Mouse (Mus musculus): ENCODE results near the gene Nfib. TPM values are rescaled to one million over a fixed set of nuclear protein-coding genes. Genes with fewer than 3 reads are reported as not detected.
A peak's percentile ranks its signal among the peaks of the same experiment; 100 is the strongest.

Gene Nfib
- polyA plus RNA-seq, 1 experiment from 2014 or later = 59.0 TPM

- Histone ChIP-seq H3K9me3 (replicated peaks; ENCODE audit: control insufficient read depth, low read length) (no peaks in the 10 kb centered on the region), H3K27me3 (ENCODE audit: control insufficient read depth, insufficient read depth, low read length) (no peaks in the 10 kb centered on the region), H3K4me2 (no peak overlapping the region), H3K4me3 (ENCODE audit: low read depth, low read length) (no peak overlapping the region), H3K4me1 (ENCODE audit: control insufficient read depth, insufficient read depth, low read length) (peaks cover 9% of the 10 kb centered on the region), H3K36me3 (ENCODE audit: control insufficient read depth, insufficient read depth, low read length) (peaks cover 5% of the 10 kb centered on the region; the same call in 1 of the 2 replicates), H3K9ac (ENCODE audit: low read depth, low read length) (no peak overlapping the region), H3K27ac (ENCODE audit: low read depth, low read length) (no peak overlapping the region)
- ATAC-seq (replicated peaks; ENCODE audit: insufficient number of reproducible peaks, low FRiP score, low TSS enrichment) = no peak
- 82% methylated on average over 3 of the region's 3 CpGs for WGBS (ENCODE audit: insufficient replicate concordance)
These were observed 327.5 kb downstream of the Nfib start for GRCm38 (mm10) chr4:82378050-82378449.

GRCm38 (mm10) chr4:82377621-82378020, 327.9 kb downstream of the Nfib start:
- Histone ChIP-seq H3K4me2 (no peak overlapping the region), H3K4me3 (ENCODE audit: low read depth, low read length) (no peak overlapping the region), H3K27ac (ENCODE audit: low read depth, low read length) (no peak overlapping the region), H3K4me1 (ENCODE audit: control insufficient read depth, insufficient read depth, low read length) (peaks cover 9% of the 10 kb centered on the region), H3K9me3 (replicated peaks; ENCODE audit: control insufficient read depth, low read length) (no peaks in the 10 kb centered on the region), H3K36me3 (ENCODE audit: control insufficient read depth, insufficient read depth, low read length) (peaks cover 5% of the 10 kb centered on the region; the same call in 1 of the 2 replicates), H3K27me3 (ENCODE audit: control insufficient read depth, insufficient read depth, low read length) (no peaks in the 10 kb centered on the region), H3K9ac (ENCODE audit: low read depth, low read length) (no peak overlapping the region)
- no peak for ATAC-seq (replicated peaks; ENCODE audit: insufficient number of reproducible peaks, low FRiP score, low TSS enrichment)
- 76% methylated on average over 3 of the region's 3 CpGs for WGBS (ENCODE audit: insufficient replicate concordance)

GRCm38 (mm10) chr4:82374560-82374959, 331.0 kb downstream of the Nfib start:
- Histone ChIP-seq H3K4me3 (ENCODE audit: low read depth, low read length) (no peak overlapping the region), H3K9me3 (replicated peaks; ENCODE audit: control insufficient read depth, low read length) (no peaks in the 10 kb centered on the region), H3K27me3 (ENCODE audit: control insufficient read depth, insufficient read depth, low read length) (no peaks in the 10 kb centered on the region), H3K4me2 (no peak overlapping the region), H3K9ac (ENCODE audit: low read depth, low read length) (no peak overlapping the region; the same call in 1 of the 2 replicates), H3K27ac (ENCODE audit: low read depth, low read length) (peak overlapping the region; percentile 29; the same call in 1 of the 2 replicates), H3K36me3 (ENCODE audit: control insufficient read depth, insufficient read depth, low read length) (peaks cover 5% of the 10 kb centered on the region; the same call in 1 of the 2 replicates), H3K4me1 (ENCODE audit: control insufficient read depth, insufficient read depth, low read length) (peaks cover 3% of the 10 kb centered on the region)
- no peak for ATAC-seq (replicated peaks; ENCODE audit: insufficient number of reproducible peaks, low FRiP score, low TSS enrichment)
- 60% methylated on average over 5 of the region's 5 CpGs for WGBS (ENCODE audit: insufficient replicate concordance)

GRCm38 (mm10) chr4:82372217-82372616, 333.3 kb downstream of the Nfib start:
- Histone ChIP-seq H3K9me3 (replicated peaks; ENCODE audit: control insufficient read depth, low read length) (no peaks in the 10 kb centered on the region), H3K4me1 (ENCODE audit: control insufficient read depth, insufficient read depth, low read length) (peaks cover 3% of the 10 kb centered on the region), H3K27ac (ENCODE audit: low read depth, low read length) (no peak overlapping the region), H3K27me3 (ENCODE audit: control insufficient read depth, insufficient read depth, low read length) (no peaks in the 10 kb centered on the region), H3K9ac (ENCODE audit: low read depth, low read length) (no peak overlapping the region), H3K4me3 (ENCODE audit: low read depth, low read length) (no peak overlapping the region), H3K36me3 (ENCODE audit: control insufficient read depth, insufficient read depth, low read length) (peaks cover 5% of the 10 kb centered on the region; the same call in 1 of the 2 replicates), H3K4me2 (no peak overlapping the region)
- no peak for ATAC-seq (replicated peaks; ENCODE audit: insufficient number of reproducible peaks, low FRiP score, low TSS enrichment)
- 82% methylated on average over 4 of the region's 4 CpGs for WGBS (ENCODE audit: insufficient replicate concordance)

GRCm38 (mm10) chr4:82371471-82371870, 334.1 kb downstream of the Nfib start:
- H3K9ac ChIP-seq (ENCODE audit: low read depth, low read length) = no peak overlapping the region
- no peak overlapping the region for H3K27ac ChIP-seq (ENCODE audit: low read depth, low read length)
- 89% methylated on average over 4 of the region's 4 CpGs for WGBS (ENCODE audit: insufficient replicate concordance)
- no peaks in the 10 kb centered on the region for H3K9me3 ChIP-seq (replicated peaks; ENCODE audit: control insufficient read depth, low read length)
- H3K27me3 ChIP-seq (ENCODE audit: control insufficient read depth, insufficient read depth, low read length) = no peaks in the 10 kb centered on the region
- no peak overlapping the region for H3K4me3 ChIP-seq (ENCODE audit: low read depth, low read length)
- no peak for ATAC-seq (replicated peaks; ENCODE audit: insufficient number of reproducible peaks, low FRiP score, low TSS enrichment)
- H3K4me2 ChIP-seq = no peak overlapping the region
- H3K36me3 ChIP-seq (ENCODE audit: control insufficient read depth, insufficient read depth, low read length) = peaks cover 5% of the 10 kb centered on the region; the same call in 1 of the 2 replicates
- peaks cover 3% of the 10 kb centered on the region for H3K4me1 ChIP-seq (ENCODE audit: control insufficient read depth, insufficient read depth, low read length)

GRCm38 (mm10) chr4:82369011-82369776, 336.4 kb downstream of the Nfib start:
- Histone ChIP-seq H3K27ac (ENCODE audit: low read depth, low read length) (no peak overlapping the region), H3K4me2 (no peak overlapping the region), H3K9ac (ENCODE audit: low read depth, low read length) (no peak overlapping the region), H3K9me3 (replicated peaks; ENCODE audit: control insufficient read depth, low read length) (no peaks in the 10 kb centered on the region), H3K27me3 (ENCODE audit: control insufficient read depth, insufficient read depth, low read length) (no peaks in the 10 kb centered on the region), H3K4me1 (ENCODE audit: control insufficient read depth, insufficient read depth, low read length) (peaks cover 5% of the 10 kb centered on the region; the same call in 1 of the 2 replicates), H3K4me3 (ENCODE audit: low read depth, low read length) (no peak overlapping the region), H3K36me3 (ENCODE audit: control insufficient read depth, insufficient read depth, low read length) (peaks cover 5% of the 10 kb centered on the region; the same call in 1 of the 2 replicates)
- no peak for ATAC-seq (replicated peaks; ENCODE audit: insufficient number of reproducible peaks, low FRiP score, low TSS enrichment)
- WGBS (ENCODE audit: insufficient replicate concordance) = 79% methylated on average over 6 of the region's 6 CpGs

- Histone ChIP-seq H3K4me3 (ENCODE audit: low read depth, low read length) (no peak overlapping the region), H3K27me3 (ENCODE audit: control insufficient read depth, insufficient read depth, low read length) (no peaks in the 10 kb centered on the region), H3K4me1 (ENCODE audit: control insufficient read depth, insufficient read depth, low read length) (peaks cover 5% of the 10 kb centered on the region; the same call in 1 of the 2 replicates), H3K4me2 (no peak overlapping the region), H3K36me3 (ENCODE audit: control insufficient read depth, insufficient read depth, low read length) (peaks cover 2% of the 10 kb centered on the region; the same call in 1 of the 2 replicates), H3K9ac (ENCODE audit: low read depth, low read length) (no peak overlapping the region), H3K9me3 (replicated peaks; ENCODE audit: control insufficient read depth, low read length) (no peaks in the 10 kb centered on the region), H3K27ac (ENCODE audit: low read depth, low read length) (no peak overlapping the region)
- WGBS (ENCODE audit: insufficient replicate concordance) = 75% methylated on average over 9 of the region's 9 CpGs
- ATAC-seq (replicated peaks; ENCODE audit: insufficient number of reproducible peaks, low FRiP score, low TSS enrichment) = no peak
These were observed 337.3 kb downstream of the Nfib start for GRCm38 (mm10) chr4:82368091-82368775.

GRCm38 (mm10) chr4:82364696-82365385, 340.7 kb downstream of the Nfib start:
- H3K9me3 ChIP-seq (replicated peaks; ENCODE audit: control insufficient read depth, low read length) = no peaks in the 10 kb centered on the region
- no peaks in the 10 kb centered on the region for H3K36me3 ChIP-seq (ENCODE audit: control insufficient read depth, insufficient read depth, low read length)
- peaks cover 25% of the 10 kb centered on the region for H3K4me1 ChIP-seq (ENCODE audit: control insufficient read depth, insufficient read depth, low read length)
- ATAC-seq (replicated peaks; ENCODE audit: insufficient number of reproducible peaks, low FRiP score, low TSS enrichment) = no peak
- WGBS (ENCODE audit: insufficient replicate concordance) = 34% methylated on average over 4 of the region's 4 CpGs
- H3K27ac ChIP-seq (ENCODE audit: low read depth, low read length) = no peak overlapping the region
- H3K4me3 ChIP-seq (ENCODE audit: low read depth, low read length) = no peak overlapping the region
- no peak overlapping the region for H3K4me2 ChIP-seq
- no peaks in the 10 kb centered on the region for H3K27me3 ChIP-seq (ENCODE audit: control insufficient read depth, insufficient read depth, low read length)
- H3K9ac ChIP-seq (ENCODE audit: low read depth, low read length) = no peak overlapping the region
